Mouse (Mus musculus): ENCODE data around the gene Kcna10.

Gene Kcna10

GRCm38 (mm10) chr3:107239607-107240006, 56.8 kb downstream of the Kcna10 start, which contains the start of gene Prok1:
Gene Prok1, minus strand, starts transcription at chr3:107239707.
- DNase-seq (ENCODE audit: low spot score in 2 of 2), result no peak

- DNase-seq (ENCODE audit: low spot score in 2 of 2), result no peak
These were observed 58.7 kb downstream of the Kcna10 start for GRCm38 (mm10) chr3:107241389-107242094.
